Mouse (Mus musculus) testis, adult 2 months (tissue): Measurements from ENCODE around the gene Asic2. TPM values are rescaled to one million over a fixed set of nuclear protein-coding genes. Genes with fewer than 3 reads are reported as not detected.
A peak's percentile ranks its signal among the peaks of the same experiment; 100 is the strongest.

Experiments used
- H3K27ac ChIP-seq: fragments of 200-500 bp; 2 replicates; pipeline ENCODE4 v1.5.1; 2012; ENCODE audit warnings: low read depth, low read length; ENCODE audit not compliant: control insufficient read depth, insufficient read depth
- H3K27me3 ChIP-seq: fragments of 200-500 bp; 2 replicates; pipeline ENCODE4 v1.6.1; 2012; ENCODE audit warnings: mild to moderate bottlenecking, low read length, moderate library complexity; ENCODE audit not compliant: control insufficient read depth, insufficient read depth
- H3K36me3 ChIP-seq: fragments of 200-500 bp; 2 replicates; pipeline ENCODE4 v1.6.1; 2012; ENCODE audit warnings: mild to moderate bottlenecking, low read length; ENCODE audit not compliant: control insufficient read depth, insufficient read depth
- H3K4me1 ChIP-seq: fragments of 200-500 bp; 2 replicates; pipeline ENCODE4 v1.6.1; 2012; ENCODE audit warnings: low read length; ENCODE audit not compliant: control insufficient read depth, insufficient read depth
- H3K4me3 ChIP-seq: fragments of 200-500 bp; 2 replicates; pipeline ENCODE4 v1.5.1; 2012; ENCODE audit warnings: low read depth, mild to moderate bottlenecking, low read length, moderate library complexity, mixed read lengths; ENCODE audit not compliant: control insufficient read depth
- CTCF ChIP-seq: fragments of 200-500 bp; IDR thresholded peaks from 2 replicates; pipeline ENCODE4 v1.5.1; 2012; ENCODE audit warnings: low read depth, mild to moderate bottlenecking, inconsistent platforms, low read length, moderate library complexity; ENCODE audit not compliant: control insufficient read depth, insufficient read depth, insufficient replicate concordance
- POLR2A ChIP-seq: fragments of 200-500 bp; IDR thresholded peaks from 2 replicates; pipeline ENCODE4 v1.6.1; 2012; ENCODE audit warnings: low read depth, mild to moderate bottlenecking, inconsistent platforms, low read length, moderate library complexity; ENCODE audit not compliant: control insufficient read depth
- polyA plus RNA-seq: library from polyadenylated mRNA; depleted of rRNA; stranded (reverse); fragments of >200 nt; gene quantifications from 2 replicates; pipeline ENCODE4 v1.2.3, GENCODE M21; 2012

Asic2 gene
- polyA plus RNA-seq, 1 experiment = 0.41 TPM

- H3K4me3 ChIP-seq = no peak overlapping the region
Measured at GRCm38 (mm10) chr11:81620516-81620915, 347.7 kb downstream of the Asic2 start.

GRCm38 (mm10) chr11:81616437-81616836, 351.8 kb downstream of the Asic2 start:
- TF ChIP-seq POLR2A (no peak), CTCF (no peak)
- Histone ChIP-seq H3K4me1 (peaks cover 2% of the 10 kb centered on the region), H3K27me3 (peaks cover 3% of the 10 kb centered on the region; the same call in 1 of the 2 replicates), H3K36me3 (no peaks in the 10 kb centered on the region), H3K4me3 (no peak overlapping the region), H3K27ac (no peak overlapping the region)

More at GRCm38 (mm10) chr11:81620516-81620915, 347.7 kb downstream of the Asic2 start:
- no peaks in the 10 kb centered on the region for H3K36me3 ChIP-seq
- peaks cover 3% of the 10 kb centered on the region; the same call in 1 of the 2 replicates for H3K4me1 ChIP-seq
- no peak for TF ChIP-seq CTCF
- no peak for TF ChIP-seq POLR2A
- no peak overlapping the region for H3K27ac ChIP-seq
- no peaks in the 10 kb centered on the region for H3K27me3 ChIP-seq

GRCm38 (mm10) chr11:81613869-81614620, 354.2 kb downstream of the Asic2 start:
- Histone ChIP-seq H3K36me3 (no peaks in the 10 kb centered on the region), H3K27ac (no peak overlapping the region), H3K4me3 (peak overlapping the region; percentile 3; the same call in 1 of the 2 replicates), H3K4me1 (peaks cover 2% of the 10 kb centered on the region), H3K27me3 (peaks cover 3% of the 10 kb centered on the region; the same call in 1 of the 2 replicates)
- no peak for TF ChIP-seq POLR2A
- TF ChIP-seq CTCF = no peak

GRCm38 (mm10) chr11:81612798-81613540, 355.3 kb downstream of the Asic2 start:
- Histone ChIP-seq H3K4me1 (peaks cover 2% of the 10 kb centered on the region), H3K36me3 (no peaks in the 10 kb centered on the region), H3K27ac (no peak overlapping the region), H3K27me3 (peaks cover 3% of the 10 kb centered on the region; the same call in 1 of the 2 replicates), H3K4me3 (peak overlapping the region; percentile 72)
- no peak for TF ChIP-seq POLR2A
- TF ChIP-seq CTCF = peak; percentile 79

- Histone ChIP-seq H3K4me3 (peak overlapping the region; percentile 72), H3K36me3 (no peaks in the 10 kb centered on the region), H3K27ac (no peak overlapping the region), H3K4me1 (peaks cover 2% of the 10 kb centered on the region), H3K27me3 (peaks cover 3% of the 10 kb centered on the region; the same call in 1 of the 2 replicates)
- TF ChIP-seq CTCF (no peak), POLR2A (no peak)
Measured at GRCm38 (mm10) chr11:81611948-81612797, 356.1 kb downstream of the Asic2 start.

GRCm38 (mm10) chr11:81610506-81610905, 357.8 kb downstream of the Asic2 start:
- H3K27me3 ChIP-seq = peaks cover 3% of the 10 kb centered on the region; the same call in 1 of the 2 replicates
- H3K4me1 ChIP-seq = peaks cover 2% of the 10 kb centered on the region
- H3K4me3 ChIP-seq = peak overlapping the region; percentile 73
- no peak overlapping the region for H3K27ac ChIP-seq
- H3K36me3 ChIP-seq = no peaks in the 10 kb centered on the region
- TF ChIP-seq CTCF = no peak
- TF ChIP-seq POLR2A = no peak

GRCm38 (mm10) chr11:81602971-81603370, 365.3 kb downstream of the Asic2 start:
- Histone ChIP-seq H3K36me3 (no peaks in the 10 kb centered on the region), H3K4me3 (no peak overlapping the region)
- TF ChIP-seq CTCF = no peak
- TF ChIP-seq POLR2A = no peak

More at GRCm38 (mm10) chr11:81602971-81603370, 365.3 kb downstream of the Asic2 start:
- no peak overlapping the region for H3K27ac ChIP-seq
- H3K4me1 ChIP-seq = no peaks in the 10 kb centered on the region
- no peaks in the 10 kb centered on the region for H3K27me3 ChIP-seq
